Mouse (Mus musculus) cerebellum, adult 18-20 months (tissue): ENCODE data around the gene 2310007B03Rik.

Experiments used
- DNase-seq, 2 experiments: peaks; one replicate each; pipeline ENCODE4 v3.0.0; 2021

Gene 2310007B03Rik

DNA sequence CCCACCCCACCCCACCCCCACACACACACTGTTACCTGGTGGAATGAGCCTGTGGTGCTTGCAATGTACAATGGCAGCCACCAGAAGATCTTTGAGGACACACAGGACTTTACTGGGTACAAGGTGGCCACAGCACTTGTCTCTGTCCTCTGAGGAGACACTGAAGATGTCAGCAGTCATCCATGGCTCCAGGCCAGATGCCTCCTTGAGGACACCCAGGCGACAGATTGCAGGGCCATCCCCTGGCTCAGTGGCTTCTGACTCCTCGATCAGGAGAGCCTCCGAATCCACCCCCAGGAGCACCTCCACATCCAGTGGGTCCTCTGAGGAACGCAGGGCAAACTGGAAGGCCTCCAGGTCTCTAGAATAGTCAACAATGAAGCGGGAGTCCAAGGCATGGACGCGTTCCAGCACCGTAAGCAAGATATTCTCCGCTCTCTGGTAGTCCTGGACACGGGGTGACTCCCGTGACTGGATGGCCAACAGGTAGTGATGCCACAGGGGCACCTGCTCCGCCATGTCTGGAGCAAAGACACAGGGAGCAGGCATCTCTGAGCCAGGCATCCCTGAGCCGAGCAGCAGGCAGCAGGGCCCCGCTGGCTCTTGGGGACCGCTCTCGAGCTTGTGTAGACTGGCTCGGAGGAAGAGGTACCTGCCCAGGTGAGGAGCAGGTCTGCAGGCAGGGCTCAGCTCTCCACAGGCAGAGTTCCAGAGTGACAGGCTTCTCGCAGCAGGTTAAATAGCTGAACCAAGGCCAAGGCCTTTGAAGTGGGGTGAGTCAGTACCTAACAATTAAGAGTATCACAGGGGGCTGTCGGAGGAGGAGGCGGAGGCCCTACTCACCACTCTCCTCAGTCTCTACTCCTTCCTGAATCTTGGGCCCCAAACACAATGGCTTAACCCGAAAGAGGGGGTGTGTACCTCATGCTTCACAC lies 915 bp downstream of the 2310007B03Rik start:
- DNase-seq: peak; percentile 31 to 35

DNA sequence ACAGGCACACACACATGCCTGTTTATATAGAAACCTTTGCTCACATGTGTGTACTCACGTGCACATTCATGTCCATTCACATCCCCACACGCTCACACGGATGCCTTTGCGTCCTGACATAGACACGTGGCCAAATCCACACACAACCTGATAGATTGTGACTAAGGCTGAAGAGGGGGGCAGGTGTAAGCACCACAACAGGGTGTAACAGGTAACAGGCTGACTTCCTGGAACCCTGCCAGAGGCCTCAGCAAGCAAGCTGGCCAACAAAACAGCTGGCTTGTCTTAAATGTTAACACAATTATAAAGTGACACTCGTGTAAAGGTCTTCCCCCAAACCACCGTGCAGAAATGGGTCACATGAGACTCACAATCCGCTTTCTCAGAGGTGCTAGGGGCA lies 1.8 kb downstream of the 2310007B03Rik start:
- peak in 1 of 2 experiments; percentile 14 for DNase-seq

DNA sequence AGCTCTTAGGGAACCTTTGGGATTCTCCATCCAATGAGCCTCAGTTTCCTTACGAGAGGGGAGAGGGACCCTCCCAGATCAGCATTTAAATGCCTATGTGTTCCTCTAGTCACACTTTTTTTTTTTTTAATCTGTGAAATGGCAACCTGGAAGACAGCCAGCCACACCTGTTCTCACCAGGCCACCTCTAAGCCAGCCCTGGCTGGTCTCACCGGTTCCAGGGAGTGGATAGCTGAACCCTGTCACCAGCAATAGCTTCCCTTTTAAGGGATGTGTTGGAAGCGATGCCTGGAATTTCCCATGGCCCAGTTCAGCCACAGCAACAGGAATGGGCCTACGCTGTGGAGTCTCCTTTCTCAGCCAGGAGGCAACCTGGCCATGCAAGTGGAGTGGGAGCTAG lies 3.2 kb downstream of the 2310007B03Rik start:
- DNase-seq: no peak

DNA sequence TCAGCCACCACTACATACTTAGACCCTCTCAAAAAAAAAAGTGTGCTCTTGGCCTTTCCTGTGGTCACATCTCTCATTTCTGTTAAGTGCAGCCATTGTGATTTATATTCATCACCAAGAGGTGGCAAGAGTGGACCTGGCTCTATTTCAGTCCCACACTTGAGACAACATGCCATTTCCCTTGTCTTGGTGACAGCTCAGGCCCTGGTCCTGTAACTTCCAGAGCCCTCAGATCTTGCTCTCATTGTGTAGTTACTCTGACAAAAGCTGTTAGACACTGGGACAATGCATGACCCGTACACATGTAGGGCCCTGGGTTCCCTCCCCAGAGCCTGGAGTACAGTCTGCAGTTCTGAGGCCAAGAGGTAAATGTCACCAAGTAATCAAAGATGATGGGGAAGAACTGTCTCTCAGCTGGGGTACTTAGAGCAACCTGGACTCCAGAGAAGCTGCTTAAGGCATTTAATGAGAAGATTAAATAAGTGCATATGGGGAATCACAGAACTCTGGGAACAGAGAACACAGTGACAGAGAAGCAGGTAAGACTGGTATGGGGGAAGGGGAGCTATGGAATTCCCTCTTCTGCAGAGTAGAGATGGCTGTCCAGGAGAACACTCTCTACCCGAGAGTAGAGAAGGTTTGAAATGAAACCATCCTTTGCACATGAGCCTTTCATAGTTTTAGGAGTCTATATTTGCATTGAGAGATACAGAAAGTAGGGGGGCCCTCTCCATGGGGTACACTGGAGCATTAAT lies 9.7 kb downstream of the 2310007B03Rik start:
- no peak for DNase-seq

GRCm38 (mm10) chr1:93144176-93144575 lies 16.6 kb downstream of the 2310007B03Rik start:
- no peak for DNase-seq

DNA sequence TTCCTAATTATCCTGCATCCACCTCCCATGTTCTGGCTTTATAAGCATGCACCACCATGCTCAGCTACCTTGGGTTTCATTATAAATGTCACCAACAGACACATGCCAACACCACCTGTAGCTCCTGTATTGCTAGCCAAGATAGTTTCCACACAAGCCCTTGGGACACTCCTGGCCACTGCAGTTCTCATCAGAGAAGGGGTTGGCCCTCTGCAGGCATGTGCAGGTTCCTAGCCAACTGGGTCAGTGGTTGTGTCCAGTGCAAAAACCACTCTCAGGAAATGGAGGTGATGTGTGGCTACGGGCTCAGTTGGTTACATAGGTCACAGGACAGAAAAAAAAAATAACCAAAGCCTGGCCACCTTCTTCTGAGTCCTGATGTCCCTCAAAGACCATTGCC lies 17.9 kb downstream of the 2310007B03Rik start:
- DNase-seq: no peak

DNA sequence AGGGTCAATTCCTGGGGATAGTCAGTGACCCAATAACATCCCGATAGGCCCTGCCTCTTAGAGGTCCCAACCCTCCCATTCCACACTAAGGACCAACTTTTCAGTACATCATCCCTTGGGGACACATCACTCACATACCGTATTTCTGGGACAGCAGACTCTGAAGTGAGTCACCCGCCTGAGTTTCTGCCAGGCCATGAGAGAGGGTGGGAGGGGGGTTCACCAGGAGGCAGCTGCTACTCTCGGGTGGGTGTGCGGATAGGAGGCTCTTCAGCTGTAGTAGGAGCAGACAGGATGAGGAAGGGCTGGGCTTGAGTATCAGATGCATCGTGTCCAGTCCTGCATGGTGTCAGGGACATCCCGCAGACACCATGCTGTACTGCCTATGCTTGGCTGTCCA lies 21.0 kb downstream of the 2310007B03Rik start:
- no peak for DNase-seq

GRCm38 (mm10) chr1:93138534-93138933 lies 22.2 kb downstream of the 2310007B03Rik start:
- no peak for DNase-seq

DNA sequence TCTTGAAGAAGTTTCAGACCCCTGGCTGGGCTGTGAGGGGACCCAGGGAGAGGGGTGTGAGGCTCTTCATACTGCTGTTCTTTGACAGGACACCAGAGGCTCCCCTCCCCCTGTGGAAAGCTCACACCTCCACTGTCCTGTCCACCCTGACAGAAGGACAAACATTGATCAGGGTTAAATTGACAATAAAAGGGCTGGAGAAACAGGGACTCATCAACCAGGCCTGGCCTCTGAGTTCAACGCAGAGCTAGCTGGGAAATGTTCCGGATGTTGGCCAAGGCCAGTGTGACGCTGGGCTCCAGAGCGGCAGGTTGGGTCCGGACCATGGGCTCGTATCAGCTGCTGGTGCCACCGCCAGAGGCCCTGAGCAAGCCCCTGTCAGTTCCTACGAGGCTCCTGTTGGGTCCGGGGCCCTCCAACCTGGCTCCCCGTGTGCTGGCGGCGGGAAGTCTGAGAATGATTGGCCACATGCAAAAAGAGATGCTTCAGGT lies 25.7 kb downstream of the 2310007B03Rik start, which contains the start of gene Agxt:
Gene Agxt (plus strand): TSS at position 205 of the 491 bp plus-strand sequence.
- DNase-seq: no peak

DNA sequence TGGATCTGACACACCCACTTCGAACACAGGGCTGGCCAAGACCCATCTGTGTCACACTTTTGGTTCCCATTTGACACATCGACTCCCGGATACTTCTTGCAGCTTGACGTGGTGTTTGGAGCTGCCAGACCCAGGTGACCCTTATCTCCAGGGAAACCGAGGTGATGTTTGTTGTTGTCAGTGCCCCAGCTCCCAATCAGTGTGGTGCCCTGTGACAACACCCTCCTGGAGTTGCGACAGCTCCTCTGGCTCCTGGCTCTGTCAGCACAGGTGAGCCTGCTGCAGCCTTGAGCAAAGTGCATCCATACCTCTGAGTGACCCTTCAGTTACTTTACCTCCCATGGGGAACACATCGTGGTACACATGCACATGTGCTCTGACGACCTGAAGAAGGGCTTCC lies 28.1 kb downstream of the 2310007B03Rik start:
- DNase-seq: no peak

- no peak for DNase-seq
Observed at GRCm38 (mm10) chr1:93130242-93130983, 30.3 kb downstream of the 2310007B03Rik start.

- peak; percentile 65 to 66 for DNase-seq
Observed at GRCm38 (mm10) chr1:93128710-93129349, 31.9 kb downstream of the 2310007B03Rik start.

GRCm38 (mm10) chr1:93128209-93128608 lies 32.5 kb downstream of the 2310007B03Rik start:
- no peak for DNase-seq

GRCm38 (mm10) chr1:93125256-93125655 lies 35.5 kb downstream of the 2310007B03Rik start:
- no peak for DNase-seq

DNA sequence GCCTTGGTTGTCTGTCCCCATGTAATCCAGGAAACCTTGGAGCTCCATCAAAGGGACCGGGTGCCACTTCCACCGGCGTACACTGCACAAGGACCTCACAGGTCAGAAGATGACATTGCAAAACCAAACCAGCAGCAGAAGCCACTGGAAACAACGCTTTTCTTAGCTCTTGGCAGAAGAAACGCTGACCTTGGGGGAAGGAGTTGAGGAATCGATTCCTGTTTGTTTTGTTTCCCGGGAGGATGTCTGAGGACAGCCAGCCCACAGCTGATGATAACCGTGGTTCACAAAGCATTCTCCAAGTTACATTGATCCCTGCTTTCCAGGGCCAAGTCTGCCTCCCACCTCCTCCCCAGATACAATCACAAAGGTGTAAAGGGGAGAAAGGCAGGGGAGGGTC lies 36.7 kb downstream of the 2310007B03Rik start:
- DNase-seq: no peak

GRCm38 (mm10) chr1:93123179-93123854 lies 37.4 kb downstream of the 2310007B03Rik start:
- no peak for DNase-seq

DNA sequence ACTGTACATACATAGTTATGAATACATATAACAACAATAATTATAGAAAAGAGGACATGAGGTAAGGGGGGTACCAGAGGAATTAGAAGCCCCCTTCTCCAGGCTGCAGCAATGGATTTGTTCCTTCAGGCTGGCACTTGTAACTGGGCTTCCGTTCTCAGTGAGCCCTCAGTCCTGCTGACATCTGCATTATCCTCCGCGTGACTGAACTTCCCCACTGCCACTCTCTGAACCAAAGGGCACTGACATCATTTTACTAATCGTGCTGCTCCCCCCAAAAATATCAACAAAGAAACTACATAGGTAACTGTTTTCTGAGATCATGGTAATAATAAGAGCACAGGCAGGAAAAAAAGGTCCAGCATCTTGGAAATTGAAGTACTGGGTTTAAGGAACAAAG lies 41.9 kb downstream of the 2310007B03Rik start:
- DNase-seq: no peak

DNA sequence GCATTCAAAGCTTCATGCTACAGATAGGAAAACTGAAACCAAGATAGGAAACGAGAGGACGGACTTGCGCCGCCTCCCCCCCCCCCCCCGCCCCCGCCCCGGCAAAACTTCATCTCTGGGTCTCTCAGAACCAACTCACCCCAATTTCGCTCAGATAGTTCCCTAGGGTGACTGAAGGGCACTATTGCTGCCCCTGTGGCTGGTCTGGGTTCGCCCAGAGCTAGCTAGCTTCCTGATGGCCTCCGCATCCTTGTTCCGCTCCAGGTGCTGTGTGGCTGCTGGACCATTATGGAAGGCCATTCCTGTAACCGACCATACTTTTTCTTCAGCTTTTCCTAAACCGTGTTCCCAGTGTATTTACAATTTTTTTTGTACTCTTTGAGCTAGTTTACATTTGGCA lies 45.3 kb downstream of the 2310007B03Rik start:
- DNase-seq: no peak

DNA sequence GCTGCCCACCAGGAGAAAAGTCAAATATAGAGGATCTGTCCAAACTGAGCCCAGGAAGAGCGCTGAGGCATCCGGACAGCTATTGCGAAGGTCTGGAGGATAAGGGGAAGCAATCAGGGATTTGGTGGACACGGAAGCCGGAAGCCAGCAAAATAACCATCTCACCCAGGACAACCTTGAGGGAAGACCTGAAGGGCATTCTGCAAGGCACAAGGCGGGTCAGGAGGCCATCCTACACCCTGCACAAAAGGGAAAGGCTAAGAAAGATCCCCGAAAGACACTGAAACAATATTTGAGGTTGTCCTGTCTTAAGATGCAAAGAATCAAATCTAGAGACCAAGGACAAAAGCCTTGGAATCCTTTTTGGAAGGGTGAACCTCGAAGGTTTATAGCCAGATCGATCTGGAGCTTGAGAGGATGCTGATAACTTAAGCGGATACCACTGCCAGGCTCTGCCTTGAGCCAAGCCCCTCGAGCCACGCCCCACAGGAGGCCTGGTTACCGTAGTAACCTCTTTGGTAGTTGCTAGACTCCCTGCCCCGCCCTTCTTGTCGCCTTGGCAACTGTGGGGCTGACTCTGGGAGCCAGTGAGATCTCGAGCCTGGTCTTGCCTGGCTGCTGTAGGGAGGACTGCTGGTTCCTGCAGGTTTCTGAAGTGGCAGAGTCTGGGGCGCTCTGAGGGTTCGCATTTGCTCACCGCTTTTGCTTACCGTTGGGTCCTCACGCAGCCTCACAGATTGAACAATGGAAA lies 45.9 kb downstream of the 2310007B03Rik start:
- DNase-seq: peak; percentile 73 to 90

GRCm38 (mm10) chr1:93102700-93103099 lies 58.0 kb downstream of the 2310007B03Rik start:
- no peak for DNase-seq

- peak; percentile 90 to 95 for DNase-seq
Observed at GRCm38 (mm10) chr1:93101571-93102061, 59.1 kb downstream of the 2310007B03Rik start, which contains the start of gene Kif1a. Gene Kif1a (minus strand): TSS chr1:93101951.
